Mouse (Mus musculus) Patski (cell line): ENCODE data around the gene Necab3. TPM values are rescaled to one million over a fixed set of nuclear protein-coding genes. Genes with fewer than 3 reads are reported as not detected.

ENCODE experiments used
- ATAC-seq: fragments of 100-300 bp; one replicate; pipeline ENCODE4 v1.8.0; 2021
- CTCF ChIA-PET: fragments of 350-600 bp; sonication (Branson Sonifier 250); formaldehyde crosslinking; loops from one replicate; lab custom pipeline; 2022; ENCODE audit warnings: inconsistent platforms; lab: Charles Lee
- POLR2A ChIA-PET: fragments of 350-600 bp; sonication (Branson Sonifier 250); formaldehyde crosslinking; loops from one replicate; lab custom pipeline; 2022; ENCODE audit warnings: antibody characterized with exemption, inconsistent platforms; lab: Charles Lee
- DNase-seq: peaks from one replicate; pipeline ENCODE4 v3.0.0-alpha.2; 2011; ENCODE audit warnings: low read depth, low spot score
- H3K27me3 ChIP-seq: fragments of 371-371 bp; one replicate; pipeline ENCODE4 v1.5.1; 2021
- CTCF ChIP-seq: fragments of 100-300 bp; IDR thresholded peaks from one replicate; pipeline ENCODE4 v1.5.1; 2021
- in situ Hi-C: fragments of 300-500 bp; cut with MboI; formaldehyde crosslinking; loops from 3 replicates; pipeline ENCODE4 v1.11.1; 2018; ENCODE audit warnings: low pct_unique_long_range_greater_than_20kb, mixed read lengths
- polyA plus RNA-seq: library from polyadenylated mRNA; unstranded; gene quantifications from one replicate; pipeline ENCODE4 v1.2.3, GENCODE M21; 2021

Gene Necab3
- polyA plus RNA-seq, 1 experiment from 2014 or later = 0.65 TPM

- ChIA-PET POLR2A (no interaction called here), CTCF (interaction anchor here (1.0 to 1.2 kb wide), 2 partner anchors 15 to 16 kb away, joined by 3 read pairs; no protein-coding TSS in a partner anchor)
- no peaks in the 10 kb centered on the region for H3K27me3 ChIP-seq
- TF ChIP-seq CTCF = no peak
- in situ Hi-C loops = no loop called here
- no peak for DNase-seq
- no peak for ATAC-seq
These were observed 10.0 kb downstream of the Necab3 start for GRCm38 (mm10) chr2:154548688-154549087.

- no peak for ATAC-seq
- in situ Hi-C loops = no loop called here
- no peak for DNase-seq
- H3K27me3 ChIP-seq = no peaks in the 10 kb centered on the region
- ChIA-PET POLR2A (no interaction called here), CTCF (no interaction called here)
- no peak for TF ChIP-seq CTCF
These were observed 12.0 kb downstream of the Necab3 start, which contains the start of gene 1700003F12Rik for GRCm38 (mm10) chr2:154546711-154547110. Gene 1700003F12Rik, plus strand, starts transcription at chr2:154547085.

- DNase-seq = no peak
- no peak for ATAC-seq
- no peaks in the 10 kb centered on the region for H3K27me3 ChIP-seq
- TF ChIP-seq CTCF = no peak
- ChIA-PET POLR2A (interaction anchor here (1.1 to 1.2 kb wide), 2 partner anchors 25 to 134 kb away, joined by 3 read pairs; no protein-coding TSS in a partner anchor), CTCF (interaction anchor here (1.2 kb wide), 1 partner anchor 10 kb away, joined by 4 read pairs; no protein-coding TSS in a partner anchor)
- in situ Hi-C loops = loop anchor here (5.0 kb wide), 1 partner anchor 126 kb away; no protein-coding TSS in a partner anchor
These were observed 14.9 kb downstream of the Necab3 start for GRCm38 (mm10) chr2:154543567-154544347.

- POLR2A ChIA-PET = no interaction called here
- H3K27me3 ChIP-seq = no peaks in the 10 kb centered on the region
- no peak for DNase-seq
- in situ Hi-C loops = loop anchor here (5.0 kb wide), 1 partner anchor 124 kb away; no protein-coding TSS in a partner anchor
- no peak for TF ChIP-seq CTCF
- no peak for ATAC-seq
- CTCF ChIA-PET = interaction anchor here (2.7 kb wide), 1 partner anchor 13 kb away, joined by 12 read pairs; no protein-coding TSS in a partner anchor
These were observed 17.1 kb downstream of the Necab3 start for GRCm38 (mm10) chr2:154541630-154542029.

GRCm38 (mm10) chr2:154539720-154540119 lies 19.0 kb downstream of the Necab3 start:
- no peaks in the 10 kb centered on the region for H3K27me3 ChIP-seq
- TF ChIP-seq CTCF = peak; percentile 74
- in situ Hi-C loops = loop anchor here (5.0 kb wide), 1 partner anchor 122 kb away; no protein-coding TSS in a partner anchor
- no peak for DNase-seq
- ChIA-PET POLR2A (interaction anchor here (1.6 kb wide), 1 partner anchor 29 kb away, joined by 3 read pairs; no protein-coding TSS in a partner anchor), CTCF (interaction anchor here (0.8 to 2.7 kb wide), 15 partner anchors 11 to 129 kb away, joined by 3 to 12 read pairs (median 4); no protein-coding TSS in a partner anchor)
- ATAC-seq = no peak

- H3K27me3 ChIP-seq = no peaks in the 10 kb centered on the region
- CTCF ChIA-PET = interaction anchor here (1.1 to 1.8 kb wide), 5 partner anchors 10 to 121 kb away, joined by 3 to 5 read pairs (median 4); no protein-coding TSS in a partner anchor
- ATAC-seq (no peak), DNase-seq (no peak)
- TF ChIP-seq CTCF = no peak
- in situ Hi-C loops = no loop called here
- POLR2A ChIA-PET = interaction anchor here (0.5 kb wide), 1 partner anchor 420 kb away, joined by 4 read pairs; no protein-coding TSS in a partner anchor
These were observed 20.0 kb downstream of the Necab3 start for GRCm38 (mm10) chr2:154538710-154539109.

GRCm38 (mm10) chr2:154538310-154538709 lies 20.4 kb downstream of the Necab3 start:
- in situ Hi-C loops = no loop called here
- CTCF ChIA-PET = interaction anchor here (1.1 to 1.8 kb wide), 5 partner anchors 10 to 122 kb away, joined by 3 to 5 read pairs (median 4); no protein-coding TSS in a partner anchor
- DNase-seq = no peak

GRCm38 (mm10) chr2:154534704-154535270 lies 23.9 kb downstream of the Necab3 start:
- CTCF ChIA-PET = interaction anchor here (1.4 kb wide), 1 partner anchor 14 kb away, joined by 3 read pairs; no protein-coding TSS in a partner anchor
- ATAC-seq = no peak
- TF ChIP-seq CTCF = no peak
- H3K27me3 ChIP-seq = no peaks in the 10 kb centered on the region
- in situ Hi-C loops = no loop called here
- POLR2A ChIA-PET = no interaction called here
- no peak for DNase-seq

More at GRCm38 (mm10) chr2:154538310-154538709, 20.4 kb downstream of the Necab3 start:
- POLR2A ChIA-PET = interaction anchor here (0.6 kb wide), 1 partner anchor 29 kb away, joined by 3 read pairs; no protein-coding TSS in a partner anchor
- no peaks in the 10 kb centered on the region for H3K27me3 ChIP-seq
- no peak for TF ChIP-seq CTCF
- no peak for ATAC-seq

- DNase-seq = no peak
- no peaks in the 10 kb centered on the region for H3K27me3 ChIP-seq
- TF ChIP-seq CTCF = no peak
- ATAC-seq = no peak
- ChIA-PET POLR2A (no interaction called here), CTCF (interaction anchor here (1.4 to 1.5 kb wide), 2 partner anchors 10 to 17 kb away, joined by 3 to 4 read pairs; no protein-coding TSS in a partner anchor)
- in situ Hi-C loops = no loop called here
These were observed 25.8 kb downstream of the Necab3 start for GRCm38 (mm10) chr2:154532888-154533287.

GRCm38 (mm10) chr2:154526531-154526930 lies 32.2 kb downstream of the Necab3 start:
- ATAC-seq = no peak
- DNase-seq = no peak
- POLR2A ChIA-PET = no interaction called here
- no peak for TF ChIP-seq CTCF
- in situ Hi-C loops = no loop called here
- CTCF ChIA-PET = interaction anchor here (1.5 kb wide), 1 partner anchor 13 kb away, joined by 5 read pairs; no protein-coding TSS in a partner anchor
- H3K27me3 ChIP-seq = no peaks in the 10 kb centered on the region
